Mouse (Mus musculus): Measurements from ENCODE around the gene Ifna7. TPM values are rescaled to one million over a fixed set of nuclear protein-coding genes. Genes with fewer than 3 reads are reported as not detected.

Gene Ifna7
- polyA plus RNA-seq, 1 experiment from 2014 or later: not detected

DNA sequence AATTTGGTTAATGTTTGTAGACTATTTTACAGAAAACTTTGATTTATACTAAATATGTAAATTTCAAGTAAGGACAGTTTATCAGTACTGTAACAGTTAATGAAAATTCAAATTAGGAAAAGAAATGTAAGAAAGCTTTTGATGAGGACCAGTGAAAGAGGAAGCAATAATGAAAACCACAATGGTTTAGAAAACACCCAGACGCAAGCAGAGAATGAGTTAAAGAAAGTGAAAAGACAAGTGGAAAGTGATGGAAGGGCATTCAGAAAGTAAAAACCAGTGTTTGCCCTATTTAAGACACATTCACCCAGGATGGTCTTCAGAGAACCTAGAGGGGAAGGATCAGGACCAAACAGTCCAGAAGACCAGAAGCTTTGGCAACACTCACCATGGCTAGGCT, 33.7 kb downstream of the Ifna7 start, which contains the start of gene Ifna1:
Gene Ifna1 (plus strand): TSS at position 390 of the 400 bp plus-strand sequence.
- H3K27ac ChIP-seq: no peak within 1 kb of the TSS
- H3K27me3 ChIP-seq: no peaks in the 10 kb centered on the region
- no peak within 1 kb of the TSS for H3K9ac ChIP-seq
- H3K4me1 ChIP-seq: no peaks in the 10 kb centered on the region
- H3K36me3 ChIP-seq: no peaks in the 10 kb centered on the region
- H3K4me3 ChIP-seq: no peak within 1 kb of the TSS
- 0 out of 2 replicates have a peak, but pooled peaks cover 3% of the 10 kb centered on the region for H3K9me3 ChIP-seq
- H3K4me2 ChIP-seq (replicated peaks): no peak within 1 kb of the TSS
- no peak for ATAC-seq (ENCODE audit: low FRiP score, low read depth)
- WGBS: 84% methylated on average over 1 of the region's 1 CpGs

DNA sequence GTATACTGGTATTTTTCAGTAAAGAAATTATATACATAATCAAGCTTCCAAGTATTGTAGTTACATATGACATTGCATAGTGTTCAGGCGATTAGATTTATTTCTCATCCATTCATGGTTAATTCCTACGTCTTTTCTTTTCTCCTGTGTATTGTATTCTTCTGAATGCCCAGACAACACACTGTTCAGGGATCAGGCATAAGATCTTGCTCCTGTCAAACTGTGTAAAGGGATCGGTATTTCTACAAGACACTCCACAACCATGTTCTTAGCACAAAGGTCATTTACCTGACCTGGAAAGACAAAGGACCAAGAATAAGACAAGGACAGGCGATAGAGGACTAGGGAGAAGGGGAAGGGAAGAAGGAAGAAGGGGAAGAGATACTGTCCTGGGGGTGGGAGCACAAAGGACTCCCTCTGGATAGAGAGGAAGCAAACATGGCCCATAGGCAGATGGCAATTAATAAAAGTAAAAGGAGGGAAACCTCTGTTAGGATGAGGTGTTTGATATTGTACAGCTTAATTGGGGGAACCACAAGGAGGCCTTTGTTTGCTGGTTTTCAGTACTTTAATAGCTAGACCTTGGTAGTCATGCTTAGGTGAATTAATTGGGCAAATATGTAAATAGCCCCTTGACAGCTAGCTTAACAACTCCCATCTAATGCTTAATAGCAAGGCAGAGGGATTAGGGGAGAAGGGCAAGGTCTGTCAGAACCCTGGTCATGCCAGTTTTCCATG, 35.2 kb downstream of the Ifna7 start:
- WGBS: 78% methylated on average over 4 of the region's 4 CpGs
- no peaks in the 10 kb centered on the region for H3K4me1 ChIP-seq

DNA sequence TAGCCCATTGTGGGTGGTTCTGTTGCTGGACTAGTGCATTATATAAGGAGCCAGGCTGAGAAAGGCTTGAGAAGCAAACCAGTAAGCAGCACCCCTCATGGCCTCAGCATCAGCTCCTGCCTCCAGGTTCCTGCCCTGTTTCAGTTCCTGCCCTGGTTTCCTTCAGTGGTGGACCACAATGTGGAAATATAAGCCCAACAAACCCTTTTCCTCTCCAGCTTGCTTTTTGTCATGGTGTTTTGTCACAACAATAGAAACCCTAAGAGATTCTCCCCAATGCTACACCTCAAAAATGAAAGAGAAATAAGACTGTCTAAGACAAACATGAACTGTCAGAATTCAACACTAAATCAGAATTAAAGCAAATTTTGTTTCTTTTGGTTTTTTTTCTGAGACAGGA, 43.2 kb downstream of the Ifna7 start:
- Histone ChIP-seq H3K9ac (no peak overlapping the region), H3K27me3 (peaks cover 15% of the 10 kb centered on the region), H3K4me2 (replicated peaks) (no peak overlapping the region), H3K4me1 (peaks cover 7% of the 10 kb centered on the region), H3K27ac (no peak overlapping the region), H3K9me3 (no peaks in the 10 kb centered on the region), H3K4me3 (no peak overlapping the region), H3K36me3 (no peaks in the 10 kb centered on the region)
- no peak for ATAC-seq (ENCODE audit: low FRiP score, low read depth)

More for the DNA sequence above, 35.2 kb downstream of the Ifna7 start:
- Histone ChIP-seq H3K4me3 (no peak overlapping the region), H3K4me2 (replicated peaks) (no peak overlapping the region), H3K27me3 (no peaks in the 10 kb centered on the region), H3K9me3 (0 out of 2 replicates have a peak, but pooled peaks cover 3% of the 10 kb centered on the region), H3K27ac (no peak overlapping the region), H3K36me3 (no peaks in the 10 kb centered on the region), H3K9ac (no peak overlapping the region)
- ATAC-seq (ENCODE audit: low FRiP score, low read depth): no peak

DNA sequence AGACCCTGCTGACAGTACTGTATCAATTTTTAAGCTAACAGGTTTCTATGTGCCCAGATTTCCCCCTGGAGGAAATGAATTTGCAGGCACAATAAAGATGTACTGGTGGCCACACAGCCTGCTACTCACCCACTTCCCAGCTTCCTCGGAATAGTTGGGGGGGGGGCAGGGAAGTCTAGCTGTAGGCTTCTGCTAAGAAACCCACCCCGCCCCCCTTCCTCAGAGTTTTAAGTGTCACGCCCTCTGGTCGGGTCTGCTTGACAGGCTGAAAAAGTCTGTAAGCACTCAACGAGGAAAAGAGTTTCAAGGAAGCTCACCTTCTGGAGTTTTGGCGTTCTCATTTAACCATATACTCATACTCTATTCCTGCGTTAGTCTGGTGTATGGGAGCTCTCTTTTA, 47.3 kb downstream of the Ifna7 start:
- 6% methylated on average over 7 of the region's 7 CpGs for WGBS
- peaks cover 13% of the 10 kb centered on the region for H3K4me1 ChIP-seq
- no peak for ATAC-seq (ENCODE audit: low FRiP score, low read depth)
- H3K9me3 ChIP-seq: no peaks in the 10 kb centered on the region
- H3K27ac ChIP-seq: no peak overlapping the region
- H3K9ac ChIP-seq: no peak overlapping the region
- H3K4me3 ChIP-seq: no peak overlapping the region
- H3K4me2 ChIP-seq (replicated peaks): no peak overlapping the region
- H3K36me3 ChIP-seq: no peaks in the 10 kb centered on the region
- H3K27me3 ChIP-seq: peaks cover 37% of the 10 kb centered on the region

DNA sequence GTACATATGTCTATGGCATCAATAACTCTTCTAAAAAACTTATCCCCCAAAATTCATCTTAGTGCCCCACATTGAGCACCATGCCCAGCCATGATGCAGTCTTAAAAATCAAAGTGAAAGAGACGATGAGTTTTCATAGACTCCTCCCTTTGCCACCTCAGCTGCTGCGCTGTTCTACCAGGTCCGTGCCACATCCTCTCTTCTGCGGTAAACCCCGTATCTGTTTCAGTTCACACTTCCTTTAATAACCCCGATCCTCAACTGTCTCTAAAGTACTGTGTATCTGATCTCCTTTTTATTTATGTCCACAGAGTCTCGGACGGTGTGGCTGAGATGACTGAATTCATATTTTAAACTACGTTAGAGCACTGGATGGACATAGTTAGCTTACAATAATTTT, 48.6 kb downstream of the Ifna7 start:
- Histone ChIP-seq H3K36me3 (no peaks in the 10 kb centered on the region), H3K9me3 (no peaks in the 10 kb centered on the region), H3K27me3 (peaks cover 40% of the 10 kb centered on the region), H3K27ac (no peak overlapping the region), H3K4me1 (peaks cover 13% of the 10 kb centered on the region), H3K9ac (no peak overlapping the region), H3K4me3 (no peak overlapping the region), H3K4me2 (replicated peaks) (no peak overlapping the region)
- WGBS: 54% methylated on average over 9 of the region's 9 CpGs
- ATAC-seq (ENCODE audit: low FRiP score, low read depth): no peak

DNA sequence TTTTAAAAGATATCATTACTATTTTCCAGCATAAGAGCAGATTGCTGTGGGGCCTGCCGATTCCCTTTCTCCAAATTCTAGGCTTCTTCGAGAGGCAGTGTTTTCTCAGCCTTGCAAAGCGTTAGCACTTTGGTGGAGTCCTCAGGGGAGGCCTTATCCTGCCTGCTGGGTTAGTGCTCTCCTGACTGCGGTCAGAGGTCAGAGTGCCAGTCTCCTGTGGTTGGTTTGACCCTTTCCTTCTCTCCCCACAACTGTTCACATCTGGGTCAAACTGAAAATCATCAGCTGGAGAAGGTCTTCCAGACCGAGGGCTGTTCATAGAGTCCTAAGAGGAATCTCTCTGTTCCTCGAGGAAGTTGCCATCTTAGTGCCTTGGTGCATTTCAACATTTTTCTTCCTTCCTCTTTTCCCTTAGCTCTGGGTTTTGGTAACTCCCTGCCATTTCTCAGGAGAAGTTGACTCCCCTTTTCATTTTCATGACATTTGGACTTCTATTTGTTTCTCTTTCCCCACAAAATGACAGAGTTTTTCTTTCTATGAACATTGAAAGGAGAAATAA, 49.1 kb downstream of the Ifna7 start:
- ATAC-seq (ENCODE audit: low FRiP score, low read depth): no peak
- Histone ChIP-seq H3K27me3 (peaks cover 40% of the 10 kb centered on the region), H3K27ac (no peak overlapping the region), H3K4me3 (no peak overlapping the region), H3K4me1 (peaks cover 13% of the 10 kb centered on the region), H3K4me2 (replicated peaks) (no peak overlapping the region), H3K36me3 (no peaks in the 10 kb centered on the region), H3K9ac (no peak overlapping the region), H3K9me3 (no peaks in the 10 kb centered on the region)
- 42% methylated on average over 6 of the region's 6 CpGs for WGBS

Other genes with a start within 250 kb of the Ifna7 start
- gene Ifna14, start 244.4 kb upstream of the Ifna7 start, polyA plus RNA-seq (2015; fragmentation: Nextera tagmentation; extraction: Ambion mirVana): not detected in 2 replicates
- not detected in 2 replicates for gene Ifna9, start 223.8 kb upstream of the Ifna7 start, polyA plus RNA-seq (2015; fragmentation: Nextera tagmentation; extraction: Ambion mirVana)
- gene Ifna12, start 212.9 kb upstream of the Ifna7 start, polyA plus RNA-seq (2015; fragmentation: Nextera tagmentation; extraction: Ambion mirVana): not detected in 2 replicates
- gene C87499, start 181.8 kb upstream of the Ifna7 start, polyA plus RNA-seq (2015; fragmentation: Nextera tagmentation; extraction: Ambion mirVana): not detected in 2 replicates
- not detected in 2 replicates for gene Ifna13, start 171.8 kb upstream of the Ifna7 start, polyA plus RNA-seq (2015; fragmentation: Nextera tagmentation; extraction: Ambion mirVana)
- gene Ifna16, start 139.3 kb upstream of the Ifna7 start, polyA plus RNA-seq (2015; fragmentation: Nextera tagmentation; extraction: Ambion mirVana): not detected in 2 replicates
- not detected in 2 replicates for gene Ifna2, start 132.3 kb upstream of the Ifna7 start, polyA plus RNA-seq (2015; fragmentation: Nextera tagmentation; extraction: Ambion mirVana)
- not detected in 2 replicates for gene Ifnab, start 124.9 kb upstream of the Ifna7 start, polyA plus RNA-seq (2015; fragmentation: Nextera tagmentation; extraction: Ambion mirVana)
- gene Gm26566, start 94.4 kb upstream of the Ifna7 start, polyA plus RNA-seq (2015; fragmentation: Nextera tagmentation; extraction: Ambion mirVana): 1.0 and 1.1 TPM in 2 replicates
- 123 and 130 TPM in 2 replicates for gene Klhl9, start 93.8 kb upstream of the Ifna7 start, polyA plus RNA-seq (2015; fragmentation: Nextera tagmentation; extraction: Ambion mirVana)
- gene Gm13271, start 61.4 kb upstream of the Ifna7 start, polyA plus RNA-seq (2015; fragmentation: Nextera tagmentation; extraction: Ambion mirVana): not detected in 2 replicates
- 0.34 and 0.45 TPM in 2 replicates for gene Gm13283, start 56.1 kb upstream of the Ifna7 start, polyA plus RNA-seq (2015; fragmentation: Nextera tagmentation; extraction: Ambion mirVana)
- 0.46 and 0.59 TPM in 2 replicates for gene Gm13290, start 42.4 kb upstream of the Ifna7 start, polyA plus RNA-seq (2015; fragmentation: Nextera tagmentation; extraction: Ambion mirVana)
- not detected in 2 replicates for gene Gm13289, start 39.3 kb upstream of the Ifna7 start, polyA plus RNA-seq (2015; fragmentation: Nextera tagmentation; extraction: Ambion mirVana)
- not detected in 2 replicates for gene Gm13272, start 36.4 kb upstream of the Ifna7 start, polyA plus RNA-seq (2015; fragmentation: Nextera tagmentation; extraction: Ambion mirVana)
- 0.27 and 0.41 TPM in 2 replicates for gene Ifnz, start 34.1 kb upstream of the Ifna7 start, polyA plus RNA-seq (2015; fragmentation: Nextera tagmentation; extraction: Ambion mirVana)
- not detected in 2 replicates for gene Gm13276, start 30.5 kb upstream of the Ifna7 start, polyA plus RNA-seq (2015; fragmentation: Nextera tagmentation; extraction: Ambion mirVana)
- gene Gm13277, start 27.6 kb upstream of the Ifna7 start, polyA plus RNA-seq (2015; fragmentation: Nextera tagmentation; extraction: Ambion mirVana): not detected in 2 replicates
- gene Gm13278, start 24.7 kb upstream of the Ifna7 start, polyA plus RNA-seq (2015; fragmentation: Nextera tagmentation; extraction: Ambion mirVana): not detected in 2 replicates
- gene Gm13275, start 21.7 kb upstream of the Ifna7 start, polyA plus RNA-seq (2015; fragmentation: Nextera tagmentation; extraction: Ambion mirVana): not detected in 2 replicates
- not detected in 2 replicates for gene Gm13279, start 18.8 kb upstream of the Ifna7 start, polyA plus RNA-seq (2015; fragmentation: Nextera tagmentation; extraction: Ambion mirVana)
- 0.76 and 1.0 TPM in 2 replicates for gene Gm13285, start 16.6 kb upstream of the Ifna7 start, polyA plus RNA-seq (2015; fragmentation: Nextera tagmentation; extraction: Ambion mirVana)
- not detected in 2 replicates for gene Gm13287, start 13.0 kb upstream of the Ifna7 start, polyA plus RNA-seq (2015; fragmentation: Nextera tagmentation; extraction: Ambion mirVana)
- not detected in 2 replicates for gene Gm13288, start 10.7 kb upstream of the Ifna7 start, polyA plus RNA-seq (2015; fragmentation: Nextera tagmentation; extraction: Ambion mirVana)
- not detected in 2 replicates for gene Ifna11, start 3.7 kb downstream of the Ifna7 start, polyA plus RNA-seq (2015; fragmentation: Nextera tagmentation; extraction: Ambion mirVana)
- gene Ifna6, start 11.2 kb downstream of the Ifna7 start, polyA plus RNA-seq (2015; fragmentation: Nextera tagmentation; extraction: Ambion mirVana): not detected in 2 replicates
- gene Ifna5, start 19.3 kb downstream of the Ifna7 start, polyA plus RNA-seq (2015; fragmentation: Nextera tagmentation; extraction: Ambion mirVana): not detected in 2 replicates
- gene Ifna4, start 25.6 kb downstream of the Ifna7 start, polyA plus RNA-seq (2015; fragmentation: Nextera tagmentation; extraction: Ambion mirVana): not detected in 2 replicates
- not detected in 2 replicates for gene Ifna1, start 33.9 kb downstream of the Ifna7 start, polyA plus RNA-seq (2015; fragmentation: Nextera tagmentation; extraction: Ambion mirVana)
- gene Ifne, start 64.0 kb downstream of the Ifna7 start, polyA plus RNA-seq (2015; fragmentation: Nextera tagmentation; extraction: Ambion mirVana): not detected in 2 replicates

Data from limb, embryonic 13.5 days (tissue).